Mouse (Mus musculus) cortical plate, adult 2 months (tissue): Measurements from ENCODE around the gene Cadm1.

Experiments used
- CTCF ChIP-seq: fragments of 200-500 bp; IDR thresholded peaks from 2 replicates; pipeline ENCODE4 v1.5.1; 2011; ENCODE audit warnings: mild to moderate bottlenecking, control low read depth, low read length; ENCODE audit not compliant: insufficient read depth; ENCODE audit errors: extremely low read depth
- POLR2A ChIP-seq: fragments of 200-500 bp; IDR thresholded peaks from 2 replicates; pipeline ENCODE4 v1.6.1; 2011; ENCODE audit warnings: mild to moderate bottlenecking, low read length, control low read depth; ENCODE audit not compliant: insufficient read depth; ENCODE audit errors: extremely low read depth

DNA sequence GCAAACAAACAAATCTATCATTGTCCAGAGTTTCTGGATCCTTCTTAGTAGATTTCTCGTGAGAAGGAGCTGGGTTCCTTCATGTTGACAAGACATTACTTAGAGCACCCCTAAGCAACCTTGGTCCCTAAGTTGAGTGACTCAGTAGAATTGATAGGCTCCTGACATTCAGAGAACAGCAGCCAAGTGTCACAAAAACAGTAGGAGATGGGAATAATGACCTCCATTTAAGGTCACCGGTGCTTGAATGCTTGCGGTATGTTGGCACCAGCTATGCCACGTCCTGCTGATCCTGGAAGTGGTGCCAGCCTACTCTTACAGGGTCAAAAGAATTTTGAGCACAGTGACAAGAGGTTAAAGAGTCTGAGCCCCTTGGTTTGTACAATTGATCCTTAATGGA lies 139.2 kb downstream of the Cadm1 start:
- no peak for TF ChIP-seq CTCF
- TF ChIP-seq POLR2A, result no peak
